Mouse (Mus musculus) lung, embryonic 14.5 days (tissue): ENCODE measurements around the gene Olfr924. TPM values are rescaled to one million over a fixed set of nuclear protein-coding genes. Genes with fewer than 3 reads are reported as not detected.
"Not testable (repeated sequence)": the region's sequence is repeated elsewhere in the genome, so short reads cannot be mapped to it uniquely, and the experiment has no call there.

Experiments
- ATAC-seq: fragments of 200-750 bp; cut with Nextera tagmentation; 2 replicates; pipeline ENCODE4 v1.8.0; 2017; ENCODE audit warnings: mild to moderate bottlenecking, moderate TSS enrichment, moderate library complexity; ENCODE audit not compliant: insufficient read depth
- DNase-seq: peaks from one replicate; pipeline ENCODE4 v3.0.0-alpha.2; 2015
- H3K27ac ChIP-seq: fragments of 300-500 bp; sonication (generic); 2 replicates; pipeline ENCODE4 v1.5.1; 2014; ENCODE audit warnings: low read depth, mild to moderate bottlenecking, moderate library complexity
- H3K27me3 ChIP-seq: fragments of 300-500 bp; sonication (generic); 2 replicates; pipeline ENCODE4 v1.6.1; 2014; ENCODE audit warnings: low read length, control low read depth; ENCODE audit not compliant: insufficient read depth
- H3K36me3 ChIP-seq: fragments of 300-500 bp; sonication (generic); 2 replicates; pipeline ENCODE4 v1.6.1; 2014; ENCODE audit warnings: control low read depth; ENCODE audit not compliant: insufficient read depth
- H3K4me1 ChIP-seq: fragments of 300-500 bp; sonication (generic); 2 replicates; pipeline ENCODE4 v1.6.1; 2014; ENCODE audit warnings: antibody characterized with exemption, control low read depth; ENCODE audit not compliant: insufficient read depth
- H3K4me2 ChIP-seq: fragments of 300-500 bp; sonication (generic); 2 replicates; pipeline ENCODE4 v1.6.1; 2014; ENCODE audit warnings: mild to moderate bottlenecking
- H3K4me3 ChIP-seq: fragments of 300-500 bp; sonication (generic); 2 replicates; pipeline ENCODE4 v1.5.1; 2014; ENCODE audit warnings: low read depth, low read length
- H3K9ac ChIP-seq: fragments of 300-500 bp; sonication (generic); 2 replicates; pipeline ENCODE4 v1.6.1; 2014
- H3K9me3 ChIP-seq: fragments of 300-500 bp; sonication (generic); 2 replicates; pipeline ENCODE4 v1.6.1; 2016; ENCODE audit warnings: low read depth, low read length, control low read depth
- CTCF ChIP-seq: IDR thresholded peaks from 2 replicates; pipeline ENCODE4 v1.5.1; 2016; ENCODE audit warnings: antibody characterized with exemption, low read depth
- WGBS: fragments of 180-500 bp; shearing (Covaris S2); extraction: QIAGEN DNeasy Blood & Tissue Kit; methylation state at CpG from one replicate; pipeline ENCODE4 v1.1.7; 2014; 5-methylcytosine and 5-hydroxymethylcytosine counted together
- polyA plus RNA-seq: library from polyadenylated mRNA; unstranded; fragments of >200 nt; fragmentation: Nextera tagmentation; extraction: Ambion mirVana; gene quantifications from 2 replicates; pipeline ENCODE4 v1.2.1, GENCODE M21; 2014

Gene Olfr924
- not detected in 2 replicates for polyA plus RNA-seq

GRCm38 (mm10) chr9:38844149-38844548, at the start of gene Olfr924:
TSS of gene Olfr924 (plus strand) at chr9:38844449.
- no peak for TF ChIP-seq CTCF
- Histone ChIP-seq H3K9me3 (no peaks in the 10 kb centered on the region), H3K9ac (no peak within 1 kb of the TSS), H3K27ac (no peak within 1 kb of the TSS), H3K4me2 (no peak within 1 kb of the TSS), H3K4me1 (no peaks in the 10 kb centered on the region), H3K36me3 (no peaks in the 10 kb centered on the region), H3K4me3 (no peak within 1 kb of the TSS), H3K27me3 (no peaks in the 10 kb centered on the region)
- ATAC-seq = no peak
- no peak for DNase-seq
- 93% methylated on average over 1 of the region's 1 CpGs for WGBS

DNA sequence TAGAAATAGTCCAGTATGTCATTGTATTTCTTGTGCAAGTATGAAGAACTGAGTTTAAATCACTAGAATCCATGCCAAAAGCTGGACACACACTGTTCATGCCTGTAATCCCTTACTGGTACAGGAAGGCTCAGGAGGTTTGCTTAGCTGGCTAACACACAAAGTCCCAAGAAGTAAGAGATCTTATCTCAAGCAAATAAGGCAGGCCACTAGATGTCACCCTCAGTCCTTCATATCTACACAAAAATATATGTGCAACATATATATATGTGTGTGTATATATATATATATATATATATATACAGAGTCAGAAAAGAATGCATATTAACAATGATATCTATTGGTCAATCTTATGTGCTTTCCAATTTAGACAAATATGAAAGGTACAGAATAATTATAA, 38.6 kb upstream of the Olfr924 start:
- Histone ChIP-seq H3K27ac (no peak overlapping the region), H3K4me2 (no peak overlapping the region)
- TF ChIP-seq CTCF = no peak

GRCm38 (mm10) chr9:38814314-38814713, 29.9 kb upstream of the Olfr924 start, which contains the start of gene Olfr922:
TSS of gene Olfr922 (plus strand) at chr9:38814614.
- H3K27ac ChIP-seq = no peak within 1 kb of the TSS
- H3K9me3 ChIP-seq = no peaks in the 10 kb centered on the region
- DNase-seq (no peak), ATAC-seq (no peak)
- H3K4me1 ChIP-seq = no peaks in the 10 kb centered on the region
- H3K4me2 ChIP-seq = no peak within 1 kb of the TSS
- no peak for TF ChIP-seq CTCF
- no peak within 1 kb of the TSS for H3K4me3 ChIP-seq
- 58% methylated on average over 2 of the region's 2 CpGs for WGBS
- no peak within 1 kb of the TSS for H3K9ac ChIP-seq
- no peaks in the 10 kb centered on the region for H3K36me3 ChIP-seq
- no peaks in the 10 kb centered on the region for H3K27me3 ChIP-seq

More for the DNA sequence above, 38.6 kb upstream of the Olfr924 start:
- Histone ChIP-seq H3K4me1 (no peaks in the 10 kb centered on the region), H3K4me3 (no peak overlapping the region), H3K9ac (no peak overlapping the region), H3K27me3 (no peaks in the 10 kb centered on the region), H3K36me3 (no peaks in the 10 kb centered on the region), H3K9me3 (no peaks in the 10 kb centered on the region)
- DNase-seq (peak; percentile 17), ATAC-seq (no peak)

DNA sequence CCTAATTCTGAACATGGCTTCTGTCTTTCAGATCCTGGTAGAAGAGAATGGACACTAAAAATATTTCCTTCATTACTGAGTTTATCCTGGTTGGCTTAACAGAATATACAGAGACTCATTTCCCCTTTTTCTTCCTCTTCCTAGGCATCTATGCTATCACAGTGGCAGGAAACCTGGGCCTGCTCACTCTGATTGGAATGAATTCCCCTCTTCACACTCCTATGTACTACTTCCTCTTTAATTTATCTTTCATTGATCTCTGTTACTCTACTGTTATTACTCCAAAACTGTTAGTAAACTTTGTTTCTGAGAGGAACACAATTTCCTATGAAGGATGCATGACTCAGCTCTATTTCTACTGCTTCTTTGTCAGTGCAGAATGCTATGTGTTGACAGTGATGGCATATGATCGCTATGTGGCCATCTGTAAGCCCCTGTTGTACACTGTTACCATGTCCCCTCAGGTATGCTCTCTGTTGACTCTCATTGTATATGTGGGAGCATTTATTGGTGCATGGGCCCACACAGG, 28.7 kb upstream of the Olfr924 start:
- Histone ChIP-seq H3K36me3 (no peaks in the 10 kb centered on the region), H3K4me1 (no peaks in the 10 kb centered on the region), H3K9ac (no peak overlapping the region), H3K9me3 (no peaks in the 10 kb centered on the region), H3K4me2 (no peak overlapping the region), H3K27me3 (no peaks in the 10 kb centered on the region), H3K4me3 (no peak overlapping the region), H3K27ac (no peak overlapping the region)
- no peak for TF ChIP-seq CTCF
- 78% methylated on average over 1 of the region's 1 CpGs for WGBS
- DNase-seq = no peak
- ATAC-seq = no peak

- no peaks in the 10 kb centered on the region for H3K36me3 ChIP-seq
- H3K27ac ChIP-seq = no peak within 1 kb of the TSS
- ATAC-seq = no peak
- no peak within 1 kb of the TSS for H3K9ac ChIP-seq
- 84% methylated on average over 1 of the region's 1 CpGs for WGBS
- H3K4me3 ChIP-seq = no peak within 1 kb of the TSS
- H3K4me2 ChIP-seq = no peak within 1 kb of the TSS
- H3K9me3 ChIP-seq = no peaks in the 10 kb centered on the region
- DNase-seq = no peak
- TF ChIP-seq CTCF = no peak
- no peaks in the 10 kb centered on the region for H3K4me1 ChIP-seq
- H3K27me3 ChIP-seq = no peaks in the 10 kb centered on the region
These were observed 18.0 kb upstream of the Olfr924 start, which contains the start of gene Olfr923 for GRCm38 (mm10) chr9:38826245-38826644. TSS of gene Olfr923 (plus strand) at chr9:38826545.

- no peak for DNase-seq
- H3K27ac ChIP-seq = no peak overlapping the region
These were observed 11.2 kb upstream of the Olfr924 start for GRCm38 (mm10) chr9:38833027-38833426.

DNA sequence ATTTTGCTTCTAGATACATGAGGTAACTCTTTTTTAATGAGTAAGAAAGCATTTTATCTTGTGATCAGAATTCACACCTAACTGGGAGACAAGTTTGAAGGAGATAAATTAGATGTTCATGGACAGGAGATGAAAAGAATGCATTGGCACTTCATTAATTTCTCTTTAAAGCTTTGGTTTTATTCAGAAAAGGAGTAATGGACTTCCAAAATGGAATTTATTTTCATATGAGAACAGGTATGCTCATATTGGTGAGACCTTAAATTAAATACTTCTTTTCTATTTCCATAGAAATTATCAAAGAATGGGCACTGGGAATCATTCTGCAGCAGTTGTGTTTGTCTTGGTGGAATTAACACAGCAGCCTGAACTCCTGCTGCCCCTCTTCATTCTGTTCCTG, 10.5 kb downstream of the Olfr924 start, which contains the start of gene Olfr26:
Gene Olfr26, plus strand, starts transcription at position 301 of the 400 bp plus-strand sequence.
- Histone ChIP-seq H3K9me3 (no peaks in the 10 kb centered on the region), H3K4me1 (no peaks in the 10 kb centered on the region), H3K4me3 (no peak within 1 kb of the TSS), H3K27ac (no peak within 1 kb of the TSS), H3K9ac (no peak within 1 kb of the TSS), H3K36me3 (no peaks in the 10 kb centered on the region), H3K4me2 (no peak within 1 kb of the TSS), H3K27me3 (no peaks in the 10 kb centered on the region)
- DNase-seq (no peak), ATAC-seq (no peak)
- no peak for TF ChIP-seq CTCF

More at GRCm38 (mm10) chr9:38833027-38833426, 11.2 kb upstream of the Olfr924 start:
- Histone ChIP-seq H3K9ac (no peak overlapping the region), H3K4me1 (no peaks in the 10 kb centered on the region), H3K27me3 (no peaks in the 10 kb centered on the region), H3K9me3 (no peaks in the 10 kb centered on the region), H3K36me3 (no peaks in the 10 kb centered on the region), H3K4me3 (no peak overlapping the region), H3K4me2 (no peak overlapping the region)
- TF ChIP-seq CTCF = no peak
- no peak for ATAC-seq
- WGBS = 87% methylated on average over 2 of the region's 2 CpGs

- not testable (repeated sequence) for H3K4me2 ChIP-seq, DNase-seq, H3K4me1 ChIP-seq, H3K4me3 ChIP-seq, H3K36me3 ChIP-seq, ATAC-seq, H3K27me3 ChIP-seq, H3K9ac ChIP-seq, H3K9me3 ChIP-seq, H3K27ac ChIP-seq
- WGBS = 50% methylated on average over 2 of the region's 2 CpGs
These were observed 30.6 kb downstream of the Olfr924 start for GRCm38 (mm10) chr9:38874880-38875279.
